Mouse (Mus musculus) liver, embryonic 14.5 days (tissue): ENCODE measurements around the gene Gm29797.

Experiments used
- CTCF ChIP-seq: IDR thresholded peaks from 2 replicates; pipeline ENCODE4 v1.5.1; 2016; ENCODE audit warnings: antibody characterized with exemption, low read depth, control low read depth
- EP300 ChIP-seq: IDR thresholded peaks from 2 replicates; pipeline ENCODE4 v1.6.1; 2016; ENCODE audit warnings: antibody characterized with exemption, low read depth

GRCm38 (mm10) chr2:181635865-181636264, 21.0 kb upstream of the Gm29797 start:
- TF ChIP-seq CTCF (no peak), EP300 (no peak)
